Mouse (Mus musculus) bone marrow, adult 2 months (tissue): Measurements from ENCODE around the gene Celf6.

ENCODE experiments used
- CTCF ChIP-seq: fragments of 200-500 bp; IDR thresholded peaks from 2 replicates; pipeline ENCODE4 v1.5.1; 2011; ENCODE audit warnings: low read length, control low read depth; ENCODE audit not compliant: control insufficient read depth, insufficient read depth
- POLR2A ChIP-seq: fragments of 200-500 bp; IDR thresholded peaks from 2 replicates; pipeline ENCODE4 v1.6.1; 2011; ENCODE audit warnings: low read depth, mild to moderate bottlenecking, control low read depth, low read length, borderline replicate concordance; ENCODE audit not compliant: control insufficient read depth

GRCm38 (mm10) chr9:59571852-59572251, 5.9 kb upstream of the Celf6 start:
- TF ChIP-seq POLR2A, result no peak
- TF ChIP-seq CTCF, result no peak
